Mouse (Mus musculus): Measurements from ENCODE around the gene Arhgap5. TPM values are rescaled to one million over a fixed set of nuclear protein-coding genes. Genes with fewer than 3 reads are reported as not detected.
"Not testable (repeated sequence)": the region's sequence is repeated elsewhere in the genome, so short reads cannot be mapped to it uniquely, and the experiment has no call there.

Gene Arhgap5
- polyA plus RNA-seq, 1 experiment: 74.7 TPM

- TF ChIP-seq CTCF (IDR thresholded peaks at IDR 0.05; ENCODE audit: borderline replicate concordance, insufficient read depth, low read depth, low read length) (no peak), POLR2A (IDR thresholded peaks at IDR 0.05; ENCODE audit: borderline replicate concordance, insufficient read depth, low read length) (no peak)
- Histone ChIP-seq H3K27ac (ENCODE audit: insufficient read depth, low read length) (no peak overlapping the region), H3K4me3 (replicated peaks; ENCODE audit: insufficient read depth, low read depth, low read length) (no peak overlapping the region), H3K4me1 (ENCODE audit: control insufficient read depth, insufficient read depth, low read length) (no peaks in the 10 kb centered on the region), H3K27me3 (ENCODE audit: control insufficient read depth, insufficient read depth, low read length) (no peaks in the 10 kb centered on the region)
- DNase-seq: no peak
- WGBS: 93% methylated on average over 2 of the region's 2 CpGs
These were observed 48.3 kb downstream of the Arhgap5 start for GRCm38 (mm10) chr12:52552085-52552484.

- no peak overlapping the region for H3K4me3 ChIP-seq (replicated peaks; ENCODE audit: insufficient read depth, low read depth, low read length)
- no peak for DNase-seq
- H3K4me1 ChIP-seq (ENCODE audit: control insufficient read depth, insufficient read depth, low read length): no peaks in the 10 kb centered on the region
- no peaks in the 10 kb centered on the region for H3K27me3 ChIP-seq (ENCODE audit: control insufficient read depth, insufficient read depth, low read length)
- 74% methylated on average over 3 of the region's 3 CpGs for WGBS
- H3K27ac ChIP-seq (ENCODE audit: insufficient read depth, low read length): no peak overlapping the region
- TF ChIP-seq POLR2A (IDR thresholded peaks at IDR 0.05; ENCODE audit: borderline replicate concordance, insufficient read depth, low read length) (no peak), CTCF (IDR thresholded peaks at IDR 0.05; ENCODE audit: borderline replicate concordance, insufficient read depth, low read depth, low read length) (no peak)
These were observed 51.6 kb downstream of the Arhgap5 start for GRCm38 (mm10) chr12:52555188-52555876.

- no peaks in the 10 kb centered on the region for H3K27me3 ChIP-seq (ENCODE audit: control insufficient read depth, insufficient read depth, low read length)
- TF ChIP-seq CTCF (IDR thresholded peaks at IDR 0.05; ENCODE audit: borderline replicate concordance, insufficient read depth, low read depth, low read length) (no peak), POLR2A (IDR thresholded peaks at IDR 0.05; ENCODE audit: borderline replicate concordance, insufficient read depth, low read length) (no peak)
- WGBS: 97% methylated on average over 5 of the region's 5 CpGs
- no peaks in the 10 kb centered on the region for H3K4me1 ChIP-seq (ENCODE audit: control insufficient read depth, insufficient read depth, low read length)
- no peak overlapping the region for H3K4me3 ChIP-seq (replicated peaks; ENCODE audit: insufficient read depth, low read depth, low read length)
- no peak overlapping the region for H3K27ac ChIP-seq (ENCODE audit: insufficient read depth, low read length)
- no peak for DNase-seq
These were observed 61.9 kb downstream of the Arhgap5 start for GRCm38 (mm10) chr12:52565654-52566053.

- no peaks in the 10 kb centered on the region for H3K4me1 ChIP-seq (ENCODE audit: control insufficient read depth, insufficient read depth, low read length)
- 77% methylated on average over 2 of the region's 2 CpGs for WGBS
- H3K27me3 ChIP-seq (ENCODE audit: control insufficient read depth, insufficient read depth, low read length): no peaks in the 10 kb centered on the region
- H3K4me3 ChIP-seq (replicated peaks; ENCODE audit: insufficient read depth, low read depth, low read length): no peak overlapping the region
- H3K27ac ChIP-seq (ENCODE audit: insufficient read depth, low read length): no peak overlapping the region
- TF ChIP-seq CTCF (IDR thresholded peaks at IDR 0.05; ENCODE audit: borderline replicate concordance, insufficient read depth, low read depth, low read length): no peak
- no peak for TF ChIP-seq POLR2A (IDR thresholded peaks at IDR 0.05; ENCODE audit: borderline replicate concordance, insufficient read depth, low read length)
- DNase-seq: no peak
These were observed 69.6 kb downstream of the Arhgap5 start for GRCm38 (mm10) chr12:52573371-52573770.

GRCm38 (mm10) chr12:52586466-52586865, 82.7 kb downstream of the Arhgap5 start:
- H3K4me1 ChIP-seq (ENCODE audit: control insufficient read depth, insufficient read depth, low read length); H3K4me3 ChIP-seq (replicated peaks; ENCODE audit: insufficient read depth, low read depth, low read length); DNase-seq; H3K27me3 ChIP-seq (ENCODE audit: control insufficient read depth, insufficient read depth, low read length); H3K27ac ChIP-seq (ENCODE audit: insufficient read depth, low read length): not testable (repeated sequence)
- 82% methylated on average over 2 of the region's 2 CpGs for WGBS

GRCm38 (mm10) chr12:52587473-52588010, 83.8 kb downstream of the Arhgap5 start:
- DNase-seq: no peak

GRCm38 (mm10) chr12:52595389-52596185, 91.8 kb downstream of the Arhgap5 start:
- DNase-seq: no peak
- Histone ChIP-seq H3K4me3 (replicated peaks; ENCODE audit: insufficient read depth, low read depth, low read length) (no peak overlapping the region), H3K27ac (ENCODE audit: insufficient read depth, low read length) (no peak overlapping the region), H3K4me1 (ENCODE audit: control insufficient read depth, insufficient read depth, low read length) (no peaks in the 10 kb centered on the region), H3K27me3 (ENCODE audit: control insufficient read depth, insufficient read depth, low read length) (peaks cover 1% of the 10 kb centered on the region; the same call in 1 of the 2 replicates)
- TF ChIP-seq POLR2A (IDR thresholded peaks at IDR 0.05; ENCODE audit: borderline replicate concordance, insufficient read depth, low read length) (no peak), CTCF (IDR thresholded peaks at IDR 0.05; ENCODE audit: borderline replicate concordance, insufficient read depth, low read depth, low read length) (no peak)
- 88% methylated on average over 7 of the region's 7 CpGs for WGBS

More at GRCm38 (mm10) chr12:52587473-52588010, 83.8 kb downstream of the Arhgap5 start:
- Histone ChIP-seq H3K4me3 (replicated peaks; ENCODE audit: insufficient read depth, low read depth, low read length) (no peak overlapping the region), H3K4me1 (ENCODE audit: control insufficient read depth, insufficient read depth, low read length) (no peaks in the 10 kb centered on the region), H3K27me3 (ENCODE audit: control insufficient read depth, insufficient read depth, low read length) (peaks cover 1% of the 10 kb centered on the region; the same call in 1 of the 2 replicates), H3K27ac (ENCODE audit: insufficient read depth, low read length) (no peak overlapping the region)
- no peak for TF ChIP-seq CTCF (IDR thresholded peaks at IDR 0.05; ENCODE audit: borderline replicate concordance, insufficient read depth, low read depth, low read length)
- TF ChIP-seq POLR2A (IDR thresholded peaks at IDR 0.05; ENCODE audit: borderline replicate concordance, insufficient read depth, low read length): no peak
- WGBS: 50% methylated on average over 2 of the region's 2 CpGs
